26 mouse cellular contexts compared by ENCODE assay signal in the genomic region with DNA sequence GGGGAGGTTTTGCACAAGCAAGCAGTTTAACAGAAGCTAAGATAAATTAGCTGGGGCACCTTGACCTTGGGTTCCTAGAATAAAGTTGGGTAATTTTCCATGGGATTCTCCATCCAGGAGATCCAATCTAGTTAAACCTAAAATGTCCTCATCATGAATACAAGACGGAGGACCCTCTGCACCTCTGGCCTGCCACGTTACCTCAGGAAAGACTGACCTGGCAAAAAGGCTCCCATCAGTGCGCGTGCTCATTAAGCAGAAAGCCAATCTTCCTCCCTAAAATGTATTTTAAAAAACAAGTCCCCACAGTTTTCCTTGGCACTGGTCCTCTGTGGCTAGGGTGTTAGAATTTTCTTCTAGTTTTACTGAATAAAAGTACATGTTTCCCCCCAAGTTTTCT.
"Had no signal": no experiment of that assay in that cellular context is flagged by ENCODE, and none has a peak within 500 bp of the region (broad histone marks: within the 10 kb centered on the region; RNA-seq: fewer than 3 reads in every experiment).

No protein-coding gene starts in this region.

- H3K27ac ChIP-seq: embryonic facial prominence, embryonic 10.5 days; embryonic facial prominence, embryonic 12.5 days; embryonic facial prominence, embryonic 13.5 days; embryonic facial prominence, embryonic 15.5 days; forebrain, embryonic 10.5 days; forebrain, embryonic 12.5 days; forebrain, embryonic 13.5 days; forebrain, embryonic 15.5 days; gastrocnemius, adult 2 months; heart, adult 2 months had no signal

- H3K27me3 ChIP-seq: embryonic facial prominence, embryonic 12.5 days; embryonic facial prominence, embryonic 15.5 days; forebrain, embryonic 15.5 days had no signal

- H3K36me3 ChIP-seq: embryonic facial prominence, embryonic 10.5 days; embryonic facial prominence, embryonic 12.5 days; embryonic facial prominence, embryonic 13.5 days; embryonic facial prominence, embryonic 15.5 days; forebrain, embryonic 10.5 days; forebrain, embryonic 12.5 days; forebrain, embryonic 15.5 days had no signal

- DNase-seq: cerebellum, adult 2 months; cerebellum, adult 8-10 months; cerebellum, adult 9-10 months; cerebellum, adult 9-11 months; cerebellum, postnatal 10 days; cerebellum, postnatal 14 days; cerebellum, postnatal 25 days; cerebellum, postnatal 36 days; embryo, embryonic 11 days; forebrain, postnatal 0 days; gastrocnemius, adult 2 months; gastrocnemius, postnatal 10 days; gastrocnemius, postnatal 14 days; gastrocnemius, postnatal 25 days; gastrocnemius, postnatal 36 days; heart, adult 18-20 months; heart, adult 2 months had no signal

- H3K4me3 ChIP-seq: embryonic facial prominence, embryonic 10.5 days; embryonic facial prominence, embryonic 12.5 days; embryonic facial prominence, embryonic 13.5 days; embryonic facial prominence, embryonic 15.5 days; erythroblast, embryonic 14.5 days; forebrain, embryonic 10.5 days; forebrain, embryonic 12.5 days; forebrain, embryonic 13.5 days; forebrain, embryonic 15.5 days; gastrocnemius, adult 2 months; heart, adult 2 months had no signal
